Mouse (Mus musculus): ENCODE data around the gene Cacng5.

The Cacng5 gene

GRCm38 (mm10) chr11:107914634-107915226 is at the start of gene Cacng5:
TSS of gene Cacng5 (minus strand) at chr11:107915055.
- peak; percentile 63 for DNase-seq (ENCODE audit: low read depth, low spot score)

- no peak for DNase-seq (ENCODE audit: low read depth, low spot score)
Measured at GRCm38 (mm10) chr11:107957566-107958350, 42.9 kb upstream of the Cacng5 start.

- DNase-seq (ENCODE audit: low read depth, low spot score) = no peak
Measured at GRCm38 (mm10) chr11:107955191-107956062, 40.6 kb upstream of the Cacng5 start.

GRCm38 (mm10) chr11:107951431-107951830 is 36.6 kb upstream of the Cacng5 start:
- DNase-seq (ENCODE audit: low read depth, low spot score) = no peak

- no peak for DNase-seq (ENCODE audit: low read depth, low spot score)
Measured at GRCm38 (mm10) chr11:107950658-107951057, 35.8 kb upstream of the Cacng5 start.

GRCm38 (mm10) chr11:107950211-107950610 is 35.4 kb upstream of the Cacng5 start:
- DNase-seq (ENCODE audit: low read depth, low spot score) = no peak

GRCm38 (mm10) chr11:107947951-107948350 is 33.1 kb upstream of the Cacng5 start:
- DNase-seq (ENCODE audit: low read depth, low spot score) = no peak

GRCm38 (mm10) chr11:107946823-107947222 is 32.0 kb upstream of the Cacng5 start:
- no peak for DNase-seq (ENCODE audit: low read depth, low spot score)

GRCm38 (mm10) chr11:107936929-107937328 is 22.1 kb upstream of the Cacng5 start:
- DNase-seq (ENCODE audit: low read depth, low spot score) = no peak

- DNase-seq (ENCODE audit: low read depth, low spot score) = no peak
Measured at GRCm38 (mm10) chr11:107931721-107932120, 16.9 kb upstream of the Cacng5 start.

- DNase-seq (ENCODE audit: low read depth, low spot score) = no peak
Measured at GRCm38 (mm10) chr11:107931288-107931687, 16.4 kb upstream of the Cacng5 start.

GRCm38 (mm10) chr11:107929712-107930111 is 14.9 kb upstream of the Cacng5 start:
- DNase-seq (ENCODE audit: low read depth, low spot score) = no peak

- peak; percentile 59 for DNase-seq (ENCODE audit: low read depth, low spot score)
Measured at GRCm38 (mm10) chr11:107919852-107920508, 5.1 kb upstream of the Cacng5 start.

GRCm38 (mm10) chr11:107917721-107918235 is 2.9 kb upstream of the Cacng5 start:
- DNase-seq (ENCODE audit: low read depth, low spot score) = no peak

- DNase-seq (ENCODE audit: low read depth, low spot score) = no peak
Measured at GRCm38 (mm10) chr11:107913317-107913716, 1.5 kb downstream of the Cacng5 start.

- no peak for DNase-seq (ENCODE audit: low read depth, low spot score)
Measured at GRCm38 (mm10) chr11:107905364-107905763, 9.5 kb downstream of the Cacng5 start.

GRCm38 (mm10) chr11:107903966-107904605 is 10.8 kb downstream of the Cacng5 start:
- DNase-seq (ENCODE audit: low read depth, low spot score) = no peak

GRCm38 (mm10) chr11:107900470-107900869 is 14.4 kb downstream of the Cacng5 start:
- DNase-seq (ENCODE audit: low read depth, low spot score) = no peak

- DNase-seq (ENCODE audit: low read depth, low spot score) = no peak
Measured at GRCm38 (mm10) chr11:107898698-107899097, 16.2 kb downstream of the Cacng5 start.

GRCm38 (mm10) chr11:107895635-107896034 is 19.2 kb downstream of the Cacng5 start:
- no peak for DNase-seq (ENCODE audit: low read depth, low spot score)

- no peak for DNase-seq (ENCODE audit: low read depth, low spot score)
Measured at GRCm38 (mm10) chr11:107891377-107891776, 23.5 kb downstream of the Cacng5 start.
